Mouse (Mus musculus): Measurements from ENCODE around the gene Zfp638.
A peak's percentile ranks its signal among the peaks of the same experiment; 100 is the strongest.

The Zfp638 gene

GRCm38 (mm10) chr6:83890281-83891015, 23.5 kb downstream of the Zfp638 start:
- DNase-seq (ENCODE audit: low spot score), result no peak

GRCm38 (mm10) chr6:83891251-83891650, 24.3 kb downstream of the Zfp638 start:
- DNase-seq (ENCODE audit: low spot score), result no peak

- no peak for DNase-seq (ENCODE audit: low spot score)
Observed at GRCm38 (mm10) chr6:83891687-83892086, 24.8 kb downstream of the Zfp638 start.

- DNase-seq (ENCODE audit: low spot score), result no peak
Observed at GRCm38 (mm10) chr6:83893086-83893485, 26.2 kb downstream of the Zfp638 start.

- DNase-seq (ENCODE audit: low spot score), result no peak
Observed at GRCm38 (mm10) chr6:83893584-83893983, 26.7 kb downstream of the Zfp638 start.

- no peak for DNase-seq (ENCODE audit: low spot score)
Observed at GRCm38 (mm10) chr6:83899142-83899541, 32.2 kb downstream of the Zfp638 start.

- DNase-seq (ENCODE audit: low spot score), result no peak
Observed at GRCm38 (mm10) chr6:83905276-83905675, 38.4 kb downstream of the Zfp638 start.

GRCm38 (mm10) chr6:83906659-83907058, 39.8 kb downstream of the Zfp638 start:
- DNase-seq (ENCODE audit: low spot score), result no peak

GRCm38 (mm10) chr6:83908386-83908785, 41.5 kb downstream of the Zfp638 start:
- DNase-seq (ENCODE audit: low spot score), result no peak

GRCm38 (mm10) chr6:83913710-83914109, 46.8 kb downstream of the Zfp638 start:
- DNase-seq (ENCODE audit: low spot score), result no peak

- DNase-seq (ENCODE audit: low spot score), result peak; percentile 100
Observed at GRCm38 (mm10) chr6:83914183-83914719, 47.3 kb downstream of the Zfp638 start.

GRCm38 (mm10) chr6:83914720-83915271, 47.9 kb downstream of the Zfp638 start:
- DNase-seq (ENCODE audit: low spot score), result no peak

GRCm38 (mm10) chr6:83927418-83927817, 60.5 kb downstream of the Zfp638 start:
- no peak for DNase-seq (ENCODE audit: low spot score)

- no peak for DNase-seq (ENCODE audit: low spot score)
Observed at GRCm38 (mm10) chr6:83928225-83928624, 61.3 kb downstream of the Zfp638 start.

- no peak for DNase-seq (ENCODE audit: low spot score)
Observed at GRCm38 (mm10) chr6:83939492-83939891, 72.6 kb downstream of the Zfp638 start.

- no peak for DNase-seq (ENCODE audit: low spot score)
Observed at GRCm38 (mm10) chr6:83942806-83943205, 75.9 kb downstream of the Zfp638 start.

GRCm38 (mm10) chr6:83953603-83954002, 86.7 kb downstream of the Zfp638 start:
- no peak for DNase-seq (ENCODE audit: low spot score)

GRCm38 (mm10) chr6:83987642-83988041, 120.7 kb downstream of the Zfp638 start:
- no peak for DNase-seq (ENCODE audit: low spot score)

GRCm38 (mm10) chr6:84002716-84003115, 135.8 kb downstream of the Zfp638 start:
- DNase-seq (ENCODE audit: low spot score), result no peak

GRCm38 (mm10) chr6:84004295-84004694, 137.4 kb downstream of the Zfp638 start:
- peak; percentile 5 for DNase-seq (ENCODE audit: low spot score)

- peak; percentile 23 for DNase-seq (ENCODE audit: low spot score)
Observed at GRCm38 (mm10) chr6:84008363-84009171, 141.7 kb downstream of the Zfp638 start, which contains the start of gene Dysf. Gene Dysf (plus strand): TSS chr6:84008590.

- DNase-seq (ENCODE audit: low spot score), result no peak
Observed at GRCm38 (mm10) chr6:84009172-84009872, 142.4 kb downstream of the Zfp638 start.

Measured in layer of hippocampus, adult 11-12 months (tissue).